In the genomic region with DNA sequence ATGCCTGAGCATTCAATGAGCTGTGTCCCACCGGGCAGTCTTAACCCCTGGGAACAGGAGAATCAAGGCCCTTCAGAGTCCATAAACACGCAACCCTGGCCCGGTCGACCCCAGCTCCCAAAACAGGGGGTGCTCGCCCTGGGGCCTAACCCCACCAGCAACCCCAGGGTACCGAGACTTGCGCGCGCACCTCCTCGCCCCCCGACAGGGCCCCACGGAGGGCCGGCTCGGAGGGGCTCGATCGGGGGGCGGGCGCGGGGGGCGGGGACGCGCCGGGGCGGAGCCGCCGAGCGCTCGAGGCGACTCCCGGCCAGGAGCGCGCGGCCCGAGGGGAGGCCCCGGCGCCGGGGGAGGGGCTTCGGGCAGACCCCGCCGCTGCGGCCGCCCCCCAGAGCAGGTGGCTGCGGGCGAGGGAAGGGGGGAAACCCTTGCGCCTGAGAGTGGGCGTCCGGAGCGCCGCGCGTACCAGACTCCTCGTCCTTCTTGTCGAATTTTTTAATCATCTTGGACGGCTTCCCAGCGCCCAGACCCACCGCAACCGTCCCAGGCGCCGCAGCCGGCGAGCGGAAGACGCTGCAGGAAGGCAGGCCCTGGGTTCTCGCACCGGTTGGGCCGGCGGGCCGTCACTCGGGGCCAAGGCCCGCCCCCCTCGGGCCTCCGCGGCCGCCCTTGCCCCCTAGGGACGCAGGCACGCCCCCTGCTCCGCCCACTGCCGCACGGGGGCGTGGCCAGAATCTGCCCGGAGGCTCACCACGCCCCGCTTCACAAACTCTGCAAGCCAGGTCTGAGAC, we compare ENCODE assay signal across 8 mouse cellular contexts. TPM values are rescaled to one million over a fixed set of nuclear protein-coding genes. Genes with fewer than 3 reads are reported as not detected.
DNase-seq lines count a peak whose midpoint lies in the region; ATAC-seq and TF ChIP-seq lines count a peak whose summit lies in the region.

A gene (minus strand): TSS at position 600 of the 791 bp plus-strand sequence.

- no peak for TF ChIP-seq CTCF in ES-Bruce4 (IDR thresholded peaks at IDR 0.05; ENCODE audit: low read depth, low read length)

- H3K36me3 ChIP-seq in ES-Bruce4 (ENCODE audit: control insufficient read depth, insufficient read depth, low read length, poor library complexity, severe bottlenecking), result no peaks in the 10 kb centered on the region
- 0 out of 2 replicates have a peak, but pooled peaks cover 3% of the 10 kb centered on the region for H3K36me3 ChIP-seq in forebrain, embryonic 14.5 days (ENCODE audit: control insufficient read depth, insufficient read depth, low read length)
- no peaks in the 10 kb centered on the region for H3K36me3 ChIP-seq in neural tube, embryonic 15.5 days

- ATAC-seq in cerebellum, adult (ENCODE audit: insufficient number of reproducible peaks, low FRiP score, low TSS enrichment), result peak; percentile 96
- peak; percentile 98 for ATAC-seq in forebrain, embryonic 14.5 days
- ATAC-seq in neural tube, embryonic 15.5 days (ENCODE audit: low FRiP score), result peak; percentile 98

- under 1% methylated on average over 68 of the region's 83 CpGs for WGBS in forebrain, embryonic 14.5 days
- WGBS in neural tube, embryonic 15.5 days, result 0% methylated on average over 71 of the region's 83 CpGs

- DNase-seq in forebrain, embryonic 14.5 days (ENCODE audit: low spot score), result peak; percentile 96
- DNase-seq in heart, postnatal 14 days, result peak; percentile 99
- peak; percentile 96 for DNase-seq in layer of hippocampus, adult 11-12 months (ENCODE audit: low spot score)
- DNase-seq in lung, adult 18-20 months, result peak; percentile 93 to 94
- peak; percentile 96 for DNase-seq in testis, postnatal 14 days (ENCODE audit: low spot score)

- H3K4me3 ChIP-seq in ES-Bruce4 (ENCODE audit: low read depth, low read length), result peak within 1 kb of the TSS; percentile 93
- H3K4me3 ChIP-seq in forebrain, embryonic 14.5 days (ENCODE audit: low read depth, low read length), result peak within 1 kb of the TSS; percentile 68
- H3K4me3 ChIP-seq in neural tube, embryonic 15.5 days (replicated peaks), result peak within 1 kb of the TSS; percentile 79

- H3K9me3 ChIP-seq in ES-Bruce4 (replicated peaks; ENCODE audit: control insufficient read depth, insufficient read depth, low read length, poor library complexity, severe bottlenecking), result no peaks in the 10 kb centered on the region
- H3K9me3 ChIP-seq in forebrain, embryonic 14.5 days (replicated peaks; ENCODE audit: control insufficient read depth, low read length), result no peaks in the 10 kb centered on the region
- no peaks in the 10 kb centered on the region for H3K9me3 ChIP-seq in neural tube, embryonic 15.5 days (replicated peaks)

- TF ChIP-seq EP300 in ES-Bruce4 (IDR thresholded peaks at IDR 0.05; ENCODE audit: insufficient read depth, low read depth, low read length), result no peak

- H3K27ac ChIP-seq in ES-Bruce4 (ENCODE audit: insufficient read depth, low read length), result peak within 1 kb of the TSS; percentile 23; the same call in 1 of the 2 replicates
- peak within 1 kb of the TSS; percentile 95 for H3K27ac ChIP-seq in forebrain, embryonic 14.5 days (ENCODE audit: low read depth, low read length)
- peak within 1 kb of the TSS; percentile 97 for H3K27ac ChIP-seq in neural tube, embryonic 15.5 days (replicated peaks)

- TF ChIP-seq POLR2A in ES-Bruce4 (IDR thresholded peaks at IDR 0.05; ENCODE audit: insufficient read depth, low read length), result peak; percentile 41

- H3K4me2 ChIP-seq in forebrain, embryonic 14.5 days (ENCODE audit: low read length), result peak within 1 kb of the TSS; percentile 59
- peak within 1 kb of the TSS; percentile 65 for H3K4me2 ChIP-seq in neural tube, embryonic 15.5 days

- peaks cover 1% of the 10 kb centered on the region for H3K4me1 ChIP-seq in ES-Bruce4 (ENCODE audit: control insufficient read depth, insufficient read depth, low read length)
- H3K4me1 ChIP-seq in forebrain, embryonic 14.5 days (ENCODE audit: control insufficient read depth, insufficient read depth, low read length), result no peaks in the 10 kb centered on the region
- H3K4me1 ChIP-seq in neural tube, embryonic 15.5 days, result peaks cover 16% of the 10 kb centered on the region

- H3K27me3 ChIP-seq in ES-Bruce4 (ENCODE audit: control insufficient read depth, insufficient read depth, low read length, poor library complexity, severe bottlenecking), result no peaks in the 10 kb centered on the region
- H3K27me3 ChIP-seq in forebrain, embryonic 14.5 days (replicated peaks; ENCODE audit: control insufficient read depth, insufficient read depth, low read length), result no peaks in the 10 kb centered on the region
- no peaks in the 10 kb centered on the region for H3K27me3 ChIP-seq in neural tube, embryonic 15.5 days (replicated peaks)

- intact Hi-C loops in heart, postnatal 14 days (cut with DNase I), result no loop called here

- H3K9ac ChIP-seq in ES-Bruce4 (ENCODE audit: low read depth, poor library complexity, severe bottlenecking), result peak within 1 kb of the TSS; percentile 88
- peak within 1 kb of the TSS; percentile 83 for H3K9ac ChIP-seq in forebrain, embryonic 14.5 days (ENCODE audit: low read length)
- H3K9ac ChIP-seq in neural tube, embryonic 15.5 days (replicated peaks), result peak within 1 kb of the TSS; percentile 77

RNA-seq across cellular contexts. Expression of the gene that starts here (rescaled TPM):
- 81.8 and 82.1 TPM in 2 replicates for polyA plus RNA-seq in ES-Bruce4 (2011; ENCODE audit: insufficient read depth, insufficient read length, low read depth, missing spikeins)
- polyA plus RNA-seq in forebrain, embryonic 14.5 days (2014; fragmentation: Nextera tagmentation; extraction: Ambion mirVana), result 37.2 and 40.3 TPM in 2 replicates
- 10 to 100 TPM; 40.3 to 45.7 TPM for total RNA-seq in heart, postnatal 14 days (2021)
- 27.4 and 31.2 TPM in 2 replicates for polyA plus RNA-seq in neural tube, embryonic 15.5 days (2015; fragmentation: Nextera tagmentation; extraction: Ambion mirVana)

Comparison
In these comparisons a context has a peak if more than half of its experiments do, and no peak if none do; other contexts are left out.
1. Peak in every context shown above with its lines: DNase-seq, ATAC-seq, H3K4me3 ChIP-seq and H3K27ac ChIP-seq.
2. H3K27ac ChIP-seq: peak in every context shown above with its lines; median percentile 97 in neural tube, embryonic 15.5 days; 95 in forebrain, embryonic 14.5 days; 23 in ES-Bruce4.